Mouse (Mus musculus): ENCODE measurements at regions not wholly inside any gene's neighbourhood (a gene's known extent, or its start where the extent isn't known, plus 50 kb on each side); places are given as distances from the start of the nearest gene placed in this dataset.

- no peak for DNase-seq
Observed at GRCm38 (mm10) chr4:7215048-7216030, 1023.5 kb downstream of the Car8 start.

- DNase-seq, result no peak
Observed at GRCm38 (mm10) chr4:7206987-7207386, 1031.9 kb downstream of the Car8 start.

- no peak for DNase-seq
Observed at GRCm38 (mm10) chr4:7201816-7202215, 1037.0 kb downstream of the Car8 start.

GRCm38 (mm10) chr4:7199941-7200340 is 1038.9 kb downstream of the Car8 start:
- DNase-seq, result no peak

GRCm38 (mm10) chr4:7199052-7199451 is 1039.8 kb downstream of the Car8 start:
- DNase-seq, result no peak

GRCm38 (mm10) chr4:7196570-7196969 is 1042.3 kb downstream of the Car8 start:
- no peak for DNase-seq

GRCm38 (mm10) chr4:7195619-7196018 is 1043.2 kb downstream of the Car8 start:
- no peak for DNase-seq

- no peak for DNase-seq
Observed at GRCm38 (mm10) chr4:7191912-7192311, 1046.9 kb downstream of the Car8 start.

- DNase-seq, result no peak
Observed at GRCm38 (mm10) chr4:7191228-7191627, 1047.6 kb downstream of the Car8 start.

GRCm38 (mm10) chr4:7175030-7175429 is 1063.8 kb downstream of the Car8 start:
- DNase-seq, result no peak

- DNase-seq, result no peak
Observed at GRCm38 (mm10) chr4:7172528-7173306, 1066.1 kb downstream of the Car8 start.

GRCm38 (mm10) chr4:7171637-7172417 is 1067.0 kb downstream of the Car8 start:
- no peak for DNase-seq

- DNase-seq, result no peak
Observed at GRCm38 (mm10) chr4:7161411-7161810, 1077.4 kb downstream of the Car8 start.

- DNase-seq, result no peak
Observed at GRCm38 (mm10) chr4:7157883-7158282, 1081.0 kb downstream of the Car8 start.

- DNase-seq, result no peak
Observed at GRCm38 (mm10) chr4:7154256-7154655, 1084.6 kb downstream of the Car8 start.

GRCm38 (mm10) chr4:7153835-7154234 is 1085.0 kb downstream of the Car8 start:
- DNase-seq, result no peak

GRCm38 (mm10) chr4:7145756-7146155 is 1093.1 kb downstream of the Car8 start:
- no peak for DNase-seq

- no peak for DNase-seq
Observed at GRCm38 (mm10) chr4:7144215-7144614, 1094.6 kb downstream of the Car8 start.

GRCm38 (mm10) chr4:7143676-7144075 is 1095.2 kb downstream of the Car8 start:
- DNase-seq, result no peak

- no peak for DNase-seq
Observed at GRCm38 (mm10) chr4:7142781-7143180, 1096.1 kb downstream of the Car8 start.

- no peak for DNase-seq
Observed at GRCm38 (mm10) chr4:7112159-7112558, 1126.7 kb downstream of the Car8 start.

GRCm38 (mm10) chr4:7092957-7093356 is 1145.9 kb downstream of the Car8 start:
- no peak for DNase-seq

Data from cerebellum, adult 9-11 months (tissue).